In the genomic region with DNA sequence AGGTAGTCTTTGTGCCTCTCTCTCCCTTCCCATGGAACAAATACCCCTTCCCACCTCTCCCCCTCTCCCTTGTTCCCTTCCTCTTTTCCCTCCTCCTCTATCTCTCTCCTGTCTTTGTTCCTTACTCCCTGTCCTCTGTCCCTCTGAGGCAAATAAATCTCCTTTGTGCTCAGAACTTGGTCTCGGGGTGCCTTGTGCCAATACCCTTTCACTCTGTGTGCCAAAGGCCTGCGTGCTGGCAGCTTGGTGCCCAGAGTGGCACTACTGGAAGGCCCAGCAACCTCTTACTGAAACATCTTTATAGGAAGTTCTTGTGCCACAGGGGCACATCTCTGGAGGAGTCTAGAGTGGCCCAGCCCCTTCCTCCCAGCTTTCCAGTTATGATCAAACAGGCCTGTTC, we compare ENCODE assay signal across 18 mouse cellular contexts. TPM values are rescaled to one million over a fixed set of nuclear protein-coding genes. Genes with fewer than 3 reads are reported as not detected.
DNase-seq lines count a peak whose midpoint lies in the region; ATAC-seq and TF ChIP-seq lines count a peak whose summit lies in the region.
"Had no signal": no experiment of that assay in that cellular context is flagged by ENCODE, and none has a peak within 500 bp of the region (broad histone marks: within the 10 kb centered on the region; RNA-seq: fewer than 3 reads in every experiment).

No protein-coding gene starts in this region.

- no peaks in the 10 kb centered on the region for H3K4me1 ChIP-seq in hindbrain, embryonic 16.5 days (ENCODE audit: control insufficient read depth, insufficient read depth, low read depth, low read length)
- H3K4me1 ChIP-seq in hindbrain, embryonic 14.5 days (replicated peaks; ENCODE audit: control insufficient read depth, insufficient read depth, low read length): no peaks in the 10 kb centered on the region
- H3K4me1 ChIP-seq in midbrain, embryonic 11.5 days (ENCODE audit: control insufficient read depth, insufficient read depth, low read length): no peaks in the 10 kb centered on the region
- no peaks in the 10 kb centered on the region for H3K4me1 ChIP-seq in midbrain, embryonic 14.5 days (ENCODE audit: control insufficient read depth, insufficient read depth, low read length)
- H3K4me1 ChIP-seq in bone marrow macrophage, adult 2 months (ENCODE audit: control insufficient read depth, insufficient read depth, low read length): peaks cover 16% of the 10 kb centered on the region
- H3K4me1 ChIP-seq: embryonic facial prominence, embryonic 10.5 days; embryonic facial prominence, embryonic 12.5 days; forebrain, embryonic 13.5 days; forebrain, embryonic 15.5 days had no signal

- no peak overlapping the region for H3K9ac ChIP-seq in hindbrain, embryonic 16.5 days (ENCODE audit: low read depth, low read length)
- no peak overlapping the region for H3K9ac ChIP-seq in hindbrain, embryonic 14.5 days
- H3K9ac ChIP-seq in midbrain, embryonic 11.5 days (ENCODE audit: low read length): no peak overlapping the region
- no peak overlapping the region for H3K9ac ChIP-seq in midbrain, embryonic 14.5 days (replicated peaks; ENCODE audit: low read length)
- H3K9ac ChIP-seq: embryonic facial prominence, embryonic 12.5 days; forebrain, embryonic 13.5 days; forebrain, embryonic 15.5 days had no signal

- H3K36me3 ChIP-seq in hindbrain, embryonic 16.5 days (ENCODE audit: control insufficient read depth, insufficient read depth, low read length): no peaks in the 10 kb centered on the region
- no peaks in the 10 kb centered on the region for H3K36me3 ChIP-seq in hindbrain, embryonic 14.5 days (replicated peaks; ENCODE audit: control insufficient read depth, insufficient read depth)
- no peaks in the 10 kb centered on the region for H3K36me3 ChIP-seq in midbrain, embryonic 11.5 days (ENCODE audit: control insufficient read depth, insufficient read depth, low read length)
- no peaks in the 10 kb centered on the region for H3K36me3 ChIP-seq in midbrain, embryonic 14.5 days (ENCODE audit: control insufficient read depth, insufficient read depth, low read length)
- H3K36me3 ChIP-seq: embryonic facial prominence, embryonic 10.5 days; embryonic facial prominence, embryonic 12.5 days; forebrain, embryonic 15.5 days had no signal

- TF ChIP-seq CTCF in bone marrow macrophage, adult 2 months (IDR thresholded peaks at IDR 0.05; ENCODE audit: low read depth, low read length): no peak

- H3K9me3 ChIP-seq in hindbrain, embryonic 16.5 days (ENCODE audit: control insufficient read depth, low read length): no peaks in the 10 kb centered on the region
- no peaks in the 10 kb centered on the region for H3K9me3 ChIP-seq in hindbrain, embryonic 14.5 days (ENCODE audit: control insufficient read depth, low read length)
- H3K9me3 ChIP-seq in midbrain, embryonic 11.5 days (ENCODE audit: control insufficient read depth, low read length): no peaks in the 10 kb centered on the region
- no peaks in the 10 kb centered on the region for H3K9me3 ChIP-seq in midbrain, embryonic 14.5 days (ENCODE audit: control insufficient read depth, low read length)
- H3K9me3 ChIP-seq: embryonic facial prominence, embryonic 10.5 days; embryonic facial prominence, embryonic 12.5 days; forebrain, embryonic 13.5 days; forebrain, embryonic 15.5 days had no signal

- H3K4me3 ChIP-seq in hindbrain, embryonic 16.5 days (ENCODE audit: low read length): no peak overlapping the region
- no peak overlapping the region for H3K4me3 ChIP-seq in hindbrain, embryonic 14.5 days (replicated peaks; ENCODE audit: low read length)
- no peak overlapping the region for H3K4me3 ChIP-seq in midbrain, embryonic 11.5 days (ENCODE audit: low read depth, low read length)
- no peak overlapping the region for H3K4me3 ChIP-seq in midbrain, embryonic 14.5 days (replicated peaks; ENCODE audit: low read depth, low read length)
- no peak overlapping the region for H3K4me3 ChIP-seq in bone marrow macrophage, adult 2 months (ENCODE audit: insufficient read depth, low read length)
- H3K4me3 ChIP-seq: embryonic facial prominence, embryonic 10.5 days; embryonic facial prominence, embryonic 12.5 days; forebrain, embryonic 13.5 days; forebrain, embryonic 15.5 days had no signal

- no peak overlapping the region for H3K4me2 ChIP-seq in hindbrain, embryonic 16.5 days (ENCODE audit: low read length)
- H3K4me2 ChIP-seq in hindbrain, embryonic 14.5 days (replicated peaks): no peak overlapping the region
- H3K4me2 ChIP-seq in midbrain, embryonic 11.5 days: no peak overlapping the region
- H3K4me2 ChIP-seq in midbrain, embryonic 14.5 days (ENCODE audit: low read length): no peak overlapping the region
- H3K4me2 ChIP-seq: embryonic facial prominence, embryonic 12.5 days; forebrain, embryonic 13.5 days; forebrain, embryonic 15.5 days had no signal

- H3K27ac ChIP-seq in hindbrain, embryonic 16.5 days (ENCODE audit: low read depth, low read length): no peak overlapping the region
- H3K27ac ChIP-seq in hindbrain, embryonic 14.5 days: no peak overlapping the region
- no peak overlapping the region for H3K27ac ChIP-seq in midbrain, embryonic 11.5 days (ENCODE audit: low read depth, low read length)
- H3K27ac ChIP-seq in midbrain, embryonic 14.5 days (replicated peaks; ENCODE audit: low read depth, low read length): no peak overlapping the region
- peak overlapping the region; percentile 49 for H3K27ac ChIP-seq in bone marrow macrophage, adult 2 months (ENCODE audit: insufficient read depth, low read depth, low read length)
- H3K27ac ChIP-seq: embryonic facial prominence, embryonic 10.5 days; embryonic facial prominence, embryonic 12.5 days; forebrain, embryonic 13.5 days; forebrain, embryonic 15.5 days had no signal

- no peak for DNase-seq in hindbrain, embryonic 14.5 days (ENCODE audit: low spot score)
- DNase-seq in midbrain, embryonic 11.5 days (ENCODE audit: low spot score, missing footprints): peak; percentile 28
- DNase-seq in midbrain, embryonic 14.5 days: no peak
- DNase-seq in thymus, postnatal 14 days: no peak
- DNase-seq: adrenal gland, adult 2 months; adrenal gland, postnatal 10 days; adrenal gland, postnatal 25 days; cerebellum, adult 11-12 months; cerebellum, adult 2 months; cerebellum, adult 9-10 months; cerebellum, postnatal 25 days had no signal

- H3K27me3 ChIP-seq in hindbrain, embryonic 16.5 days (replicated peaks; ENCODE audit: control insufficient read depth, insufficient read depth, low read length): no peaks in the 10 kb centered on the region
- no peaks in the 10 kb centered on the region for H3K27me3 ChIP-seq in hindbrain, embryonic 14.5 days (ENCODE audit: control insufficient read depth, insufficient read depth, low read length)
- no peaks in the 10 kb centered on the region for H3K27me3 ChIP-seq in midbrain, embryonic 11.5 days (ENCODE audit: control insufficient read depth, insufficient read depth, low read length)
- H3K27me3 ChIP-seq in midbrain, embryonic 14.5 days (ENCODE audit: control insufficient read depth, insufficient read depth, low read length): no peaks in the 10 kb centered on the region
- H3K27me3 ChIP-seq: embryonic facial prominence, embryonic 12.5 days; forebrain, embryonic 13.5 days; forebrain, embryonic 15.5 days had no signal

- 59% methylated on average over 2 of the region's 2 CpGs for WGBS in hindbrain, embryonic 16.5 days
- WGBS in hindbrain, embryonic 14.5 days: 61% methylated on average over 2 of the region's 2 CpGs
- WGBS in midbrain, embryonic 11.5 days: 82% methylated on average over 2 of the region's 2 CpGs
- 90% methylated on average over 2 of the region's 2 CpGs for WGBS in midbrain, embryonic 14.5 days

- peak; percentile 52; the same call in 1 of the 2 replicates for ATAC-seq in hindbrain, embryonic 16.5 days
- ATAC-seq in hindbrain, embryonic 14.5 days (ENCODE audit: low FRiP score): no peak
- no peak for ATAC-seq in midbrain, embryonic 11.5 days (ENCODE audit: low FRiP score)
- ATAC-seq in midbrain, embryonic 14.5 days (ENCODE audit: low FRiP score, low TSS enrichment): no peak
- ATAC-seq: forebrain, embryonic 13.5 days; forebrain, embryonic 15.5 days had no signal

- TF ChIP-seq POLR2A in bone marrow macrophage, adult 2 months (IDR thresholded peaks at IDR 0.05; ENCODE audit: borderline replicate concordance, low read depth, low read length): no peak

RNA-seq across cellular contexts. Expression of a gene that starts 24.0 kb away (rescaled TPM):
- polyA plus RNA-seq in hindbrain, embryonic 16.5 days (2015; fragmentation: Nextera tagmentation; extraction: Ambion mirVana): 0.22 and 0.23 TPM in 2 replicates
- polyA plus RNA-seq in hindbrain, embryonic 14.5 days (2014; fragmentation: Nextera tagmentation; extraction: Ambion mirVana): 0.14 and 0.23 TPM in 2 replicates
- not detected in 2 replicates for polyA plus RNA-seq in midbrain, embryonic 11.5 days (2014; fragmentation: Nextera tagmentation; extraction: Ambion mirVana)
- polyA plus RNA-seq in midbrain, embryonic 14.5 days (2014; fragmentation: Nextera tagmentation; extraction: Ambion mirVana): 0.12 and 0.13 TPM in 2 replicates
- polyA plus RNA-seq in bone marrow macrophage, adult 2 months (2012; ENCODE audit: insufficient read depth, insufficient read length, missing spikeins): 0.24 and 0.25 TPM in 2 replicates
- polyA plus RNA-seq: adrenal gland, adult 2 months; embryonic facial prominence, embryonic 10.5 days; forebrain, embryonic 11.5 days; forebrain, embryonic 15.5 days had no signal
